Mouse (Mus musculus) ES-E14 (cell line): Measurements from ENCODE around the gene Ces2b. TPM values are rescaled to one million over a fixed set of nuclear protein-coding genes. Genes with fewer than 3 reads are reported as not detected.

ENCODE experiments used
- DNase-seq: peaks from one replicate; pipeline ENCODE4 v3.0.0-alpha.2; 2013; ENCODE audit warnings: low read depth, low spot score
- H3K27ac ChIP-seq: 2 replicates; pipeline ENCODE4 v1.5.1; 2012; ENCODE audit warnings: low read depth, mild to moderate bottlenecking, low read length, moderate library complexity, mixed read lengths; ENCODE audit not compliant: poor library complexity, insufficient read depth, severe bottlenecking
- H3K36me3 ChIP-seq: 2 replicates; pipeline ENCODE4 v1.6.1; 2012; ENCODE audit warnings: mild to moderate bottlenecking, low read length, moderate library complexity, mixed read lengths; ENCODE audit not compliant: control insufficient read depth, poor library complexity, insufficient read depth, severe bottlenecking
- H3K4me1 ChIP-seq, 2 experiments: fragments of 150-350 bp in 1 of 2; sonication (generic) in 1 of 2; 2 replicates each; pipeline ENCODE4 v1.6.1; 2012; ENCODE audit warnings: low read length in 2 of 2, mild to moderate bottlenecking in 1 of 2, mixed read lengths in 1 of 2; ENCODE audit not compliant: control insufficient read depth in 2 of 2, insufficient read depth in 2 of 2, poor library complexity in 1 of 2
- H3K4me3 ChIP-seq, 2 experiments: fragments of 150-350 bp in 1 of 2; sonication (generic) in 1 of 2; 2 replicates each; pipeline ENCODE4 v1.5.1; 2012; ENCODE audit warnings: low read length in 2 of 2, low read depth in 1 of 2, mild to moderate bottlenecking in 1 of 2, mixed read lengths in 1 of 2; ENCODE audit not compliant: insufficient read depth in 1 of 2, poor library complexity in 1 of 2, severe bottlenecking in 1 of 2
- H3K9ac ChIP-seq: 2 replicates; pipeline ENCODE4 v1.6.1; 2012; ENCODE audit warnings: low read depth, mild to moderate bottlenecking, low read length, mixed read lengths; ENCODE audit not compliant: poor library complexity, insufficient read depth, severe bottlenecking
- H3K9me3 ChIP-seq: fragments of 150-350 bp; sonication (generic); 2 replicates; pipeline ENCODE4 v1.6.1; 2012; ENCODE audit warnings: low read depth, mild to moderate bottlenecking, low read length; ENCODE audit not compliant: control insufficient read depth, insufficient read depth
- CHD2 ChIP-seq: IDR thresholded peaks from 2 replicates; pipeline ENCODE4 v1.6.1; 2014; ENCODE audit warnings: mild to moderate bottlenecking, low read depth, low read length, inconsistent platforms
- HCFC1 ChIP-seq: IDR thresholded peaks from 2 replicates; pipeline ENCODE4 v1.6.1; 2012; ENCODE audit warnings: low read length, inconsistent platforms, borderline replicate concordance; ENCODE audit not compliant: insufficient read depth
- MAFK ChIP-seq: IDR thresholded peaks from 2 replicates; pipeline ENCODE4 v1.6.1; 2014; ENCODE audit warnings: mild to moderate bottlenecking, low read depth, low read length, inconsistent platforms; ENCODE audit not compliant: insufficient read depth
- ZC3H11A ChIP-seq: IDR thresholded peaks from 2 replicates; pipeline ENCODE4 v1.6.1; 2012; ENCODE audit warnings: low read depth, mild to moderate bottlenecking, inconsistent platforms, low read length, borderline replicate concordance
- ZNF384 ChIP-seq: IDR thresholded peaks from 2 replicates; pipeline ENCODE4 v1.6.1; 2012; ENCODE audit warnings: low read depth, low read length, inconsistent platforms
- in situ Hi-C, 2 experiments: fragments of 600-800 bp; cut with MboI; formaldehyde crosslinking; loops; one replicate each; pipeline ENCODE4 v1.15.1; 2025; ENCODE audit warnings: low sequenced_read_pairs in 2 of 2, inconsistent platforms in 1 of 2; ENCODE audit not compliant: unreplicated experiment in 2 of 2
- total RNA-seq: library from RNA; depleted of rRNA; stranded (reverse); fragments of 300-350 nt; gene quantifications from 2 replicates; pipeline ENCODE4 v1.2.3, GENCODE M21; 2012

The Ces2b gene
- total RNA-seq, 1 experiment = not detected

DNA sequence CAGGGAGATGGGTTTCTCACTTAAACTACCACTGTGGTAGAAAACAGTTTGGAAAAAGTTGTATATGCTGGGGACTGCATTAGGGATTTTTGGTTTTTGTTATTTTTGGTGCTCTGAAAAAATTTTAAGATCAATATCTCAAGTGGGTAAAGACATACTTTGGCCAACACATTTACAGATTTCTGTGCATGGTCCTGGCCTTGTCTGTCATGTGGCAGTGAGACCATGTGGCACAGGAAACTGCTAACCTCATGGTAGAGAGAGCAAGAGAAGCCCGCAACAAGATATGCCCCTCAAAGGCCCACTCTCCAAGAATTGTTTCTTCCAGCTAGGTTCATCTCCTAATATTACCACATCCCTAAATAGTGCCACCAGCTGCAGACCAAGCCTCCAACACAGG lies 32.0 kb upstream of the Ces2b start:
- no peak for DNase-seq
- no peak for TF ChIP-seq ZC3H11A
- no peak for TF ChIP-seq ZNF384
- Histone ChIP-seq H3K27ac (no peak overlapping the region), H3K4me1 (no peaks in the 10 kb centered on the region), H3K9ac (no peak overlapping the region), H3K4me3 (no peak overlapping the region), H3K9me3 (no peaks in the 10 kb centered on the region), H3K36me3 (no peaks in the 10 kb centered on the region)
- in situ Hi-C loops = no loop called here

DNA sequence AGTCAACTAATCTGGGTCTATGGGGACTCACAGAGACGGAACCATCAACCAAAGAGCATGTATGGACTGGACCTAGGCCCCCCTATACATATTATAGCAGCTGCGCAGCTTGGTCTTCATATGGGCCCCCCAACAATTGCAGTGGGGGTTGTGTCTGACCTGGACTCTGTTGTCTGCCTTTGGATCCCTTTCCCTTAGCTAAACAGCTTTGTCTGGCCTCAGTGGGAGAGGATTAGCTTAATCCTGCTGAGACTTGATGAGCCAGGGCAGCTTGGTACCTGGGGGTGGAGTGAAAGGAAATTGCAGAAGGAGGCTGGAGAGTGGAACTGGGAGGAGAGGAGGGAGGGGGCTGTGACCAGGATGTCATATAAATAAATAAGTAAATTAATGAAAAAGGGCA lies 25.2 kb upstream of the Ces2b start:
- TF ChIP-seq CHD2 (no peak), HCFC1 (no peak), ZNF384 (no peak), ZC3H11A (no peak), MAFK (no peak)
- no peak overlapping the region for H3K4me3 ChIP-seq
- no peak overlapping the region for H3K27ac ChIP-seq
- no peak overlapping the region for H3K9ac ChIP-seq
- peaks cover 0 to 2% of the 10 kb centered on the region in 2 experiments; a peak in 1 of 4 replicates for H3K4me1 ChIP-seq
- no peak for DNase-seq
- H3K36me3 ChIP-seq = no peaks in the 10 kb centered on the region
- in situ Hi-C loops = no loop called here
- no peaks in the 10 kb centered on the region for H3K9me3 ChIP-seq

DNA sequence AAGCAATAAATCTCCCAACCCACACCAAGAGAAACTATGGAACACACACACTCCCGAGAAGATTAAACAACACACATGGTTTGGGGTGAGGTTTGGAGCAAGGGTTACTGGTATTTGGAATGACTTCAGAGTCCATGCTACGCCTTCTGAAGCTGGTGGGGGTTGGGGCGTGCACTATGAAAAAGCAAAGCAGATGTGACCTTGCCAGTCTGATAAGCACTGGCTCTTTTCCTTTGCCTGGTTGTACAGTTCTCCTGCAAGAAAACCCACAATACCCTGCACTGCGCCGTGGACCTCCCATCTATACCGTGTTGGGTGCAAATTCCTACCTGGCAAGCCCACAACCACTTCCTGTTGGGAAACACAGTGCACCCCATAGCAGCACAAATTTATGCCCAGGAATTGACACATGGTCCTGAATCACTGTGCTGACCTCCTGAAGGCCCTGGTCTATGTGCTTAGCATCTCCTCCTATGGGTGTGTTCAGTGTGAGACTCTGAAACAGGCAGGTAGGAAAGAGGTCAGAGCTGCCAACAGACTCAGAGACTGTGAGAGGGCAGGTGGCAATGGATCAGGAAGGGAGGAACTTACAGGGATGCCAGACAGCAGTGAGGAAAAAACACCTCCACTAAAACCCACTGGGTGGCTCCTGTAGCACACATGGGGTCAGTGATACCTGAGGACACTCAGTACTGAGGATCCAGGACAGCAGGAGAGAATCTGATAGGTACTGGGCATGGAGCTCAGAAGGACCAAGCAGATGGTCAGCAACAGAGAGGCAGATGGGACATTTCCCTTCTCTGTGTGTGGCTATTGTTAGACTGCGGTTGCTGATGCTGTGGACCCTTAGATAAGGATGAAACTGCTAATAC lies 22.6 kb upstream of the Ces2b start:
- DNase-seq = no peak
- Histone ChIP-seq H3K27ac (no peak overlapping the region), H3K4me3 (no peak overlapping the region), H3K4me1 (peaks cover 0 to 2% of the 10 kb centered on the region in 2 experiments; a peak in 1 of 4 replicates), H3K36me3 (no peaks in the 10 kb centered on the region), H3K9ac (no peak overlapping the region), H3K9me3 (no peaks in the 10 kb centered on the region)
- in situ Hi-C loops = no loop called here
- TF ChIP-seq HCFC1 = no peak
- TF ChIP-seq ZC3H11A = no peak
- TF ChIP-seq ZNF384 = no peak
- TF ChIP-seq CHD2 = no peak
- TF ChIP-seq MAFK = no peak

DNA sequence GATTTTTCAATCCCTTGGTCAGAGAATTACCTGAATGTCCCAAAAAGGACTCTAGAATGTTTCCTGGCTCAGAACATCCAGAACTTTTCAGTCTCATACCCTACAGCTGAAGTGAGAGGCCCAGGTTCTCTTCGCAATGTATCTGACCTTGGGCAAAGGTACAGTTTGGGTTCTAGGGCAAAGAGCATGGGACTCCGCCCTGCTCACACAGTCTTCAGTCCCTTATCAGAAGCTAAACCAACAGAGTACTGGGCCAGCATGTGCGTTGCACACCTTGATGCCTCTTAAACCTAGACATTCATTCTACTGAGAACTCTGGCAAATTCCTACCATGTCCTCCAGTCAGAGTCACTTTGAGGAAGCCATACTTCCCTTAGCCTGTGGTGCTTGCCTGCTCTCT lies 21.9 kb upstream of the Ces2b start:
- Histone ChIP-seq H3K4me3 (no peak overlapping the region), H3K9ac (no peak overlapping the region), H3K27ac (no peak overlapping the region), H3K36me3 (no peaks in the 10 kb centered on the region), H3K4me1 (peaks cover 0 to 2% of the 10 kb centered on the region in 2 experiments; a peak in 1 of 4 replicates), H3K9me3 (no peaks in the 10 kb centered on the region)
- in situ Hi-C loops = no loop called here
- no peak for TF ChIP-seq ZC3H11A
- TF ChIP-seq CHD2 = no peak
- no peak for TF ChIP-seq MAFK
- no peak for TF ChIP-seq HCFC1
- no peak for TF ChIP-seq ZNF384
- DNase-seq = no peak
